Mouse (Mus musculus) embryonic facial prominence, embryonic 14.5 days (tissue): ENCODE measurements around the gene Uhmk1. TPM values are rescaled to one million over a fixed set of nuclear protein-coding genes. Genes with fewer than 3 reads are reported as not detected.
A peak's percentile ranks its signal among the peaks of the same experiment; 100 is the strongest.
"Not testable (repeated sequence)": the region's sequence is repeated elsewhere in the genome, so short reads cannot be mapped to it uniquely, and the experiment has no call there.

ENCODE experiments used
- ATAC-seq: fragments of 200-750 bp; cut with Nextera tagmentation; 2 replicates; pipeline ENCODE4 v1.8.0; 2017; ENCODE audit warnings: low read depth, moderate number of reproducible peaks, moderate TSS enrichment
- DNase-seq: peaks from one replicate; pipeline ENCODE4 v3.0.0-alpha.2; 2015; ENCODE audit warnings: low spot score
- H3K27ac ChIP-seq: fragments of 300-500 bp; sonication (generic); replicated peaks from 2 replicates; pipeline ENCODE4 v1.5.1; 2014; ENCODE audit warnings: low read depth, mild to moderate bottlenecking, low read length, moderate library complexity
- H3K27me3 ChIP-seq: fragments of 300-500 bp; sonication (generic); replicated peaks from 2 replicates; pipeline ENCODE4 v1.6.1; 2014; ENCODE audit warnings: low read length; ENCODE audit not compliant: control insufficient read depth, insufficient read depth
- H3K36me3 ChIP-seq: fragments of 300-500 bp; sonication (generic); 2 replicates; pipeline ENCODE4 v1.6.1; 2014; ENCODE audit warnings: low read length, mixed read lengths; ENCODE audit not compliant: control insufficient read depth, insufficient read depth
- H3K4me1 ChIP-seq: fragments of 300-500 bp; sonication (generic); 2 replicates; pipeline ENCODE4 v1.6.1; 2014; ENCODE audit warnings: antibody characterized with exemption, low read length; ENCODE audit not compliant: control insufficient read depth, insufficient read depth
- H3K4me2 ChIP-seq: fragments of 300-500 bp; sonication (generic); 2 replicates; pipeline ENCODE4 v1.6.1; 2014; ENCODE audit warnings: low read depth, mild to moderate bottlenecking, low read length, moderate library complexity, mixed read lengths
- H3K4me3 ChIP-seq: fragments of 300-500 bp; sonication (generic); 2 replicates; pipeline ENCODE4 v1.5.1; 2014; ENCODE audit warnings: low read depth, mild to moderate bottlenecking, low read length
- H3K9ac ChIP-seq: fragments of 300-500 bp; sonication (generic); 2 replicates; pipeline ENCODE4 v1.6.1; 2014; ENCODE audit warnings: low read depth, mild to moderate bottlenecking, low read length, moderate library complexity, mixed read lengths
- H3K9me3 ChIP-seq: fragments of 300-500 bp; sonication (generic); 2 replicates; pipeline ENCODE4 v1.6.1; 2016; ENCODE audit warnings: low read length; ENCODE audit not compliant: control insufficient read depth
- WGBS: fragments of 180-500 bp; shearing (Covaris S2); extraction: QIAGEN DNeasy Blood & Tissue Kit; methylation state at CpG from one replicate; pipeline ENCODE4 v1.1.7; 2014; 5-methylcytosine and 5-hydroxymethylcytosine counted together
- polyA plus RNA-seq: library from polyadenylated mRNA; unstranded; fragments of >200 nt; fragmentation: Nextera tagmentation; extraction: Ambion mirVana; gene quantifications from 2 replicates; pipeline ENCODE4 v1.2.1, GENCODE M21; 2014

Uhmk1 gene
- 10.1 and 11.2 TPM in 2 replicates for polyA plus RNA-seq

- H3K9ac ChIP-seq, result peak within 1 kb of the TSS; percentile 97
- H3K4me1 ChIP-seq, result no peaks in the 10 kb centered on the region
- H3K27ac ChIP-seq, result peak within 1 kb of the TSS; percentile 79
- H3K36me3 ChIP-seq, result peaks cover 23% of the 10 kb centered on the region
- DNase-seq (peak; percentile 96), ATAC-seq (peak; percentile 99)
- H3K4me2 ChIP-seq, result peak within 1 kb of the TSS; percentile 70
- peak within 1 kb of the TSS; percentile 85 for H3K4me3 ChIP-seq
- no peaks in the 10 kb centered on the region for H3K27me3 ChIP-seq
- under 1% methylated on average over 39 of the region's 70 CpGs for WGBS
- H3K9me3 ChIP-seq, result no peaks in the 10 kb centered on the region
These were observed at the start of gene Uhmk1 for GRCm38 (mm10) chr1:170214757-170215522. Gene Uhmk1, minus strand, starts transcription at chr1:170215397.

- Histone ChIP-seq H3K4me2 (peak overlapping the region; percentile 71), H3K27me3 (no peaks in the 10 kb centered on the region), H3K36me3 (no peaks in the 10 kb centered on the region), H3K27ac (0 out of 2 replicates have a peak overlapping the region, but pooled peaks have one; percentile 15), H3K9ac (peak overlapping the region; percentile 86), H3K4me1 (no peaks in the 10 kb centered on the region), H3K9me3 (no peaks in the 10 kb centered on the region), H3K4me3 (peak overlapping the region; percentile 69)
- peak; percentile 95 for DNase-seq
- ATAC-seq, result peak; percentile 100
- WGBS, result 3% methylated on average over 27 of the region's 32 CpGs
These were observed 40.3 kb upstream of the Uhmk1 start for GRCm38 (mm10) chr1:170255560-170255910.

- 36% methylated on average over 20 of the region's 30 CpGs for WGBS
- ATAC-seq (no peak; the same call in none of the 2 replicates), DNase-seq (no peak)
- Histone ChIP-seq H3K27me3 (no peaks in the 10 kb centered on the region), H3K4me1 (no peaks in the 10 kb centered on the region), H3K4me2 (peak overlapping the region; percentile 71), H3K9me3 (no peaks in the 10 kb centered on the region), H3K27ac (0 out of 2 replicates have a peak overlapping the region, but pooled peaks have one; percentile 15), H3K9ac (peak overlapping the region; percentile 86), H3K4me3 (peak overlapping the region; percentile 69), H3K36me3 (no peaks in the 10 kb centered on the region)
These were observed 39.8 kb upstream of the Uhmk1 start for GRCm38 (mm10) chr1:170254893-170255559.

GRCm38 (mm10) chr1:170245016-170245415, 29.8 kb upstream of the Uhmk1 start:
- Histone ChIP-seq H3K9ac (no peak overlapping the region), H3K27me3 (no peaks in the 10 kb centered on the region; the same call in 1 of the 2 replicates), H3K4me3 (no peak overlapping the region), H3K9me3 (no peaks in the 10 kb centered on the region), H3K36me3 (no peaks in the 10 kb centered on the region), H3K4me2 (no peak overlapping the region), H3K4me1 (no peaks in the 10 kb centered on the region), H3K27ac (no peak overlapping the region)
- ATAC-seq (no peak), DNase-seq (no peak)
- WGBS, result 77% methylated on average over 3 of the region's 3 CpGs

GRCm38 (mm10) chr1:170232688-170233087, 17.5 kb upstream of the Uhmk1 start, which contains the start of gene Sh2d1b2:
Gene Sh2d1b2, plus strand, starts transcription at chr1:170232749.
- H3K27ac ChIP-seq, H3K4me1 ChIP-seq, H3K4me2 ChIP-seq, H3K4me3 ChIP-seq, H3K9me3 ChIP-seq, H3K36me3 ChIP-seq, H3K9ac ChIP-seq, ATAC-seq, H3K27me3 ChIP-seq, DNase-seq: not testable (repeated sequence)
- 73% methylated on average over 4 of the region's 6 CpGs for WGBS

- H3K36me3 ChIP-seq, result no peaks in the 10 kb centered on the region
- 75% methylated on average over 2 of the region's 2 CpGs for WGBS
- no peak for DNase-seq
- no peak overlapping the region for H3K27ac ChIP-seq
- ATAC-seq, result no peak
- H3K27me3 ChIP-seq, result no peaks in the 10 kb centered on the region
- H3K9me3 ChIP-seq, result no peaks in the 10 kb centered on the region
- H3K4me3 ChIP-seq, result no peak overlapping the region
- H3K9ac ChIP-seq, result no peak overlapping the region
- H3K4me1 ChIP-seq, result no peaks in the 10 kb centered on the region
- H3K4me2 ChIP-seq, result no peak overlapping the region
These were observed 8.1 kb upstream of the Uhmk1 start for GRCm38 (mm10) chr1:170223276-170223675.

- Histone ChIP-seq H3K9me3 (no peaks in the 10 kb centered on the region), H3K27ac (no peak overlapping the region), H3K9ac (no peak overlapping the region), H3K4me2 (no peak overlapping the region), H3K4me3 (no peak overlapping the region), H3K4me1 (no peaks in the 10 kb centered on the region), H3K27me3 (no peaks in the 10 kb centered on the region), H3K36me3 (no peaks in the 10 kb centered on the region)
- ATAC-seq, result no peak
- DNase-seq, result no peak
These were observed 5.2 kb upstream of the Uhmk1 start for GRCm38 (mm10) chr1:170220351-170220750.

- Histone ChIP-seq H3K4me2 (no peak overlapping the region), H3K4me3 (no peak overlapping the region), H3K9me3 (no peaks in the 10 kb centered on the region), H3K27me3 (no peaks in the 10 kb centered on the region), H3K9ac (no peak overlapping the region), H3K36me3 (no peaks in the 10 kb centered on the region), H3K4me1 (no peaks in the 10 kb centered on the region), H3K27ac (no peak overlapping the region)
- ATAC-seq, result no peak
- WGBS, result 83% methylated on average over 6 of the region's 6 CpGs
- DNase-seq, result no peak
These were observed 3.1 kb upstream of the Uhmk1 start for GRCm38 (mm10) chr1:170218091-170218884.
